Mouse (Mus musculus): Measurements from ENCODE around the gene Slc12a3. TPM values are rescaled to one million over a fixed set of nuclear protein-coding genes. Genes with fewer than 3 reads are reported as not detected.

Gene Slc12a3
- polyA plus RNA-seq, 1 experiment from 2014 or later: 0.14 TPM

DNA sequence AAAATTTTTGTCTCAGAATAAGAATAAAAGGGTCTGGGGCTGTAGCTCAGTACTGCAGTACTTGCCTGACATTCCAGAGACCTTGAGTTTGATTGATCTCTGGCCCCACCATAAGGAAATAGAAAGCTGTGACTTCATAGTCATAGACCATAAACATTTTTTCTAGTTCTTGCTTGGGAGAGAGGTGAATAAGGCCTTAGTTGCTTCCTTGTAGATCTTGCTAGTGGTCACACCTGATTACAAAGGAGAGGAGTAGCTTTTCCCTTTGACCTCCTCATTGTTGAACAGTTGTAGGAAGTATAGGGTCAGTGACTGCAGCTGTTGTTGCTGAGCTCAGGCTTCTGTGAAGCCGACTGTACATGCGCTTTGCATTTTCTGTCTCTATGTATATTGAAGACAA, 24.6 kb upstream of the Slc12a3 start:
- no peak for ATAC-seq (ENCODE audit: borderline replicate concordance, extremely low read depth, low FRiP score, low TSS enrichment)
- no peaks in the 10 kb centered on the region for H3K9me3 ChIP-seq
- no peak overlapping the region for H3K27ac ChIP-seq
- no peak overlapping the region for H3K9ac ChIP-seq
- H3K4me1 ChIP-seq: peaks cover 11% of the 10 kb centered on the region; the same call in 1 of the 2 replicates
- no peaks in the 10 kb centered on the region for H3K27me3 ChIP-seq
- peaks cover 36% of the 10 kb centered on the region for H3K36me3 ChIP-seq
- H3K4me2 ChIP-seq: no peak overlapping the region
- WGBS: 97% methylated on average over 2 of the region's 2 CpGs
- H3K4me3 ChIP-seq: no peak overlapping the region

DNA sequence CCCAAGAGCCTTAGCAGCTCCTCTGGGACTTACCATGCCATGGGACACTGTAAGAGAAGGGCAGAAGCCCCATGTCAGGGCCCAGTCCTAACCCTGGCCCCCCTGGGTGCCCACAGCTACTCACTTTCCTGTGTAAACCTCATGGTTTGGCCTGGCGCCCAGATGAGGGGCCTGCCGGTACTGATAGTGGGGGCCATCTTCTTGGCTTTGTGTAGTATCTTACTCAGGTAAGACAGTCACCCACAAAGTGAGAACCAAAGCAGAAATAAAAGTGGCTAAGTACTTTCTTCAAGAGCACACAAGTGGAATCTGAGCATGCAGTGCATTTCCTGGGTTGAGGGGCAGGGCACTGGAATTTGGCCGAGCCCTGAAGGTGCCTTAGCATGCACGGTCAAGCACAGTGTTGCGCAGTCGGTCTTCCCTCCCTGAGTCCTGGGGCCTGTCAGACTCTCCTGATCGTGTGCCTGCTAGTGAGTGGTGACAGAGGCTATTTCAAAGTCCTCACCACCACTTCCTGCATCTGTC, 21.9 kb upstream of the Slc12a3 start:
- H3K4me2 ChIP-seq: no peak overlapping the region
- peak overlapping the region; percentile 67 for H3K27ac ChIP-seq
- 58% methylated on average over 7 of the region's 7 CpGs for WGBS

DNA sequence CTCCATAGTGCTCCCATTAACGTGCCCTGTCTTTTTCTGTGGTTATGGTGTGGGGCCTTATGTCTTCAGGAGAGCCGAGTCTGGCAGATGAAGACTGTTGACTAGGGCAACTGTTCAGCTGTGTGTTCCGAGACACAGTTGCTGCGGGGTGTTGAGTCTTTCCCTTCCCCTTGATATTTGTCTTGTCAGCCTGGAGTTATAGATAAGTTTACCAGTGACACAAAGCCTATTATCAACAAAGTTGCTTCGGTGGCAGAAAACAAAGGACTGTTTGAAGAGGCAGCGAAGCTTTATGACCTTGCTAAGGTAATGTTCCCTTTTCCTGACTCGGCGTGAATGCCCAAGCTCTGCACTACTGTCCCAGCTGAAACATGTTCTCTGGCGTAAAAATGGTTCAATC, 21.3 kb upstream of the Slc12a3 start:
- 78% methylated on average over 9 of the region's 9 CpGs for WGBS
- no peaks in the 10 kb centered on the region for H3K27me3 ChIP-seq
- no peak overlapping the region for H3K4me3 ChIP-seq
- ATAC-seq (ENCODE audit: borderline replicate concordance, extremely low read depth, low FRiP score, low TSS enrichment): no peak
- peak overlapping the region; percentile 67 for H3K27ac ChIP-seq
- H3K9ac ChIP-seq: no peak overlapping the region
- H3K4me2 ChIP-seq: no peak overlapping the region
- H3K36me3 ChIP-seq: peaks cover 48% of the 10 kb centered on the region
- H3K9me3 ChIP-seq: no peaks in the 10 kb centered on the region
- H3K4me1 ChIP-seq: peaks cover 11% of the 10 kb centered on the region; the same call in 1 of the 2 replicates

More for the DNA sequence above, 21.9 kb upstream of the Slc12a3 start:
- H3K9me3 ChIP-seq: no peaks in the 10 kb centered on the region
- peaks cover 11% of the 10 kb centered on the region; the same call in 1 of the 2 replicates for H3K4me1 ChIP-seq
- H3K4me3 ChIP-seq: no peak overlapping the region
- H3K27me3 ChIP-seq: no peaks in the 10 kb centered on the region
- H3K9ac ChIP-seq: no peak overlapping the region
- peak; percentile 42 for ATAC-seq (ENCODE audit: borderline replicate concordance, extremely low read depth, low FRiP score, low TSS enrichment)
- peaks cover 48% of the 10 kb centered on the region for H3K36me3 ChIP-seq

DNA sequence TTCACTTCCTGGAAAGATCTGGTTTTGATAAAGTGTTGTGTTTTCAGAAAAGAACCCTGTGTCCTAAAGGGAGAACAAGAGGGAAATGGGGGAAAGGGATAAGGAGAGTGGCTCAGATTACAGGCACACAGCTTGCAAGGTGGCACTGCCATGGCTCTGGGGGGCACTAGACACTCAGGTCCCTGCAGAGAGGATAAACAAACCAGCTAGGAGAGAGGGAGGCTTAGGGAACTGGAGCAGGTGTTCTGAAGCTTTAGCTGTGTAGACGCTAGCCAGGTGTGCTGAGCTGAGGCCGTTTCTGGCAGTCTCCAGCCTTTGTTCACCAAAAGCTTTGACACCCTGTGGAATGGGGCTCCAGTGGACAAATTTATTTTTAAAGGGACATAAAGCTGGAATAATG, 14.9 kb upstream of the Slc12a3 start:
- H3K4me2 ChIP-seq: no peak overlapping the region
- WGBS: 57% methylated on average over 2 of the region's 2 CpGs
- no peak overlapping the region for H3K4me3 ChIP-seq
- H3K36me3 ChIP-seq: peaks cover 15% of the 10 kb centered on the region; the same call in 1 of the 2 replicates
- H3K9ac ChIP-seq: no peak overlapping the region
- no peaks in the 10 kb centered on the region for H3K27me3 ChIP-seq
- H3K9me3 ChIP-seq: no peaks in the 10 kb centered on the region
- H3K4me1 ChIP-seq: 0 out of 2 replicates have a peak, but pooled peaks cover 2% of the 10 kb centered on the region
- no peak for ATAC-seq (ENCODE audit: borderline replicate concordance, extremely low read depth, low FRiP score, low TSS enrichment)
- no peak overlapping the region for H3K27ac ChIP-seq

DNA sequence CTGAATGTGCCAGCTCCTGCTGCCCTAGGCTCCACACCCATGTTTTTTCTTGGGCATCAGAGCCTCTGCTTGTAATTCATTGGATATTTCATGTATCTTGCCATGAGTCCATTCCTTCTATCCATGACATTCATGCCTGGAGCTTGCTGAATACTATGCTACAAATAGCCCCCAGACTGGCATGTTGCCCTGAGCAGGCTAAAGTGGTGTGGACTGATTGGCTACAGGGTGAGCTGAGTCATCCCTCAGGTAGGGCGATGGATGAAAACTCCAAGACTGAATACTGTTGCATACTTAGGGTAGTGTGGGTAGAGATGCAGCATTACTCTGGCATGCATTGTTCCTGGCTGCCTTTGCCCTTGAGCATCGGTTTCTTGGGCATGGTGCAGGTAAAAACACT, 11.8 kb upstream of the Slc12a3 start:
- H3K4me1 ChIP-seq: 0 out of 2 replicates have a peak, but pooled peaks cover 2% of the 10 kb centered on the region
- H3K4me3 ChIP-seq: no peak overlapping the region
- no peaks in the 10 kb centered on the region for H3K27me3 ChIP-seq
- H3K9me3 ChIP-seq: no peaks in the 10 kb centered on the region
- no peak overlapping the region for H3K9ac ChIP-seq
- 92% methylated on average over 2 of the region's 2 CpGs for WGBS
- 0 out of 2 replicates have a peak, but pooled peaks cover under 1% of the 10 kb centered on the region for H3K36me3 ChIP-seq
- no peak overlapping the region for H3K4me2 ChIP-seq
- no peak overlapping the region for H3K27ac ChIP-seq
- ATAC-seq (ENCODE audit: borderline replicate concordance, extremely low read depth, low FRiP score, low TSS enrichment): no peak

DNA sequence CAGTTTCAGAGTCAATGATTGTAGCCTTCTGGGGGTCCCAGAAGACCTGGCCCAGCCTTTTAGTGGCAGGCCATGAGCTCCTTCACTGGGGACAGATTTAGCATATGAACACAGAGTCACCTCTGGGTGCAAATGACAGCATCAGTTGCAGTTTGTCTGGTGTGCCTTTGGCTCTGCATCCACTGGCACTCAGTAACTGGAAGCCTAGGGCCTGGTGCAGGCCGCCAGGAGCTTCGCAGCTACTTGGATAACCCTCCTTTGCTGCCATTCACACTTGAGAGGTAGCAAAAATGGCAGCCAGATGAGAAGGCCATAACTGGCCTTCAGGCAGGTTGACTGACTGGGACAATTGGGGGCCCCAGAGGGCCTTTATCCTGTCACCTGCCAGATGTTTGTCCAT, 11.3 kb upstream of the Slc12a3 start:
- no peak overlapping the region for H3K27ac ChIP-seq
- H3K9ac ChIP-seq: no peak overlapping the region
- 89% methylated on average over 2 of the region's 2 CpGs for WGBS
- no peak overlapping the region for H3K4me2 ChIP-seq
- no peak overlapping the region for H3K4me3 ChIP-seq
- ATAC-seq (ENCODE audit: borderline replicate concordance, extremely low read depth, low FRiP score, low TSS enrichment): no peak
- H3K36me3 ChIP-seq: no peaks in the 10 kb centered on the region
- no peaks in the 10 kb centered on the region for H3K27me3 ChIP-seq
- H3K4me1 ChIP-seq: 0 out of 2 replicates have a peak, but pooled peaks cover 2% of the 10 kb centered on the region
- H3K9me3 ChIP-seq: no peaks in the 10 kb centered on the region

DNA sequence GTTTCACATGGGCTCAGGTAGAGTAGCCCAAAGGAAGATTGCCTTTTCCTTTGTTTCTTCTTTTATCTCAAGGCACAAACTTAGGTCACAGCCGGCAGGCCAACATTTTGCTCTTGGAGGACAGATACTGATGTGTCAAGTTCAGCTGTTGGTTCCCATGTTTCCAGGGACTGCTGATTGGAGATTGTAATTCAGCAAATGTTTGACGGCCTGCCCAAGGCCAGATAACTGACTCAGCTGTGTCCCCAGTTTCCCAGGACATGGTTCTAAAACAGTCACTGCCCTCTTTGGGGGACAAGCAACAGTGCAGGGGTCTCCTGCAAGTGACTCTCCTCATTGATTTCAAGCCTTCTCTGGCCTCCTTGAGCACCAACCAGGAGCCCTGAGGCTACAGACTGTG, 9.0 kb upstream of the Slc12a3 start:
- Histone ChIP-seq H3K4me3 (no peak overlapping the region), H3K9ac (no peak overlapping the region), H3K4me1 (no peaks in the 10 kb centered on the region), H3K36me3 (no peaks in the 10 kb centered on the region), H3K9me3 (no peaks in the 10 kb centered on the region), H3K27me3 (no peaks in the 10 kb centered on the region), H3K4me2 (no peak overlapping the region), H3K27ac (no peak overlapping the region)
- 74% methylated on average over 2 of the region's 2 CpGs for WGBS
- ATAC-seq (ENCODE audit: borderline replicate concordance, extremely low read depth, low FRiP score, low TSS enrichment): no peak

DNA sequence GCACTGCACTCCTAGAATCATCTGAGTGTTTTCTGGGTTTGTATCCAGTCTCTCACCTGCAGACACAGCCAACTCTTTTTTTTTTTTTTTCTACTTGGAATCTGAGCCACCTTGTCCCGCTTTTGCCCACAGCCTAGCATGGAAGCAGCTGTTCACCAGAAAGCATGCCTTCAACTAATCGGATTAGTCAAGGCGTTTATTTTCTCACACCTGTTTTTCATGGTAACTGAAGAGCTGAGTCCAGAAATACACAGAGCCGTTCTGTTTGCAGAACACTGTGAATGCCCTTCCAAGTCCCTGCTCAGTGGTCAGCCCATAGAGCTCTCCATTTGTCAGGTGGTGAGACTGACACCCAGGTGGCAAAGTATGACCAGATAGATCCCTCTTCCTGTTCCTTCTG, 6.9 kb upstream of the Slc12a3 start:
- Histone ChIP-seq H3K9me3 (no peaks in the 10 kb centered on the region), H3K4me2 (no peak overlapping the region), H3K4me1 (no peaks in the 10 kb centered on the region), H3K27ac (no peak overlapping the region), H3K4me3 (no peak overlapping the region), H3K9ac (no peak overlapping the region), H3K36me3 (no peaks in the 10 kb centered on the region), H3K27me3 (no peaks in the 10 kb centered on the region)
- no peak for ATAC-seq (ENCODE audit: borderline replicate concordance, extremely low read depth, low FRiP score, low TSS enrichment)
- 74% methylated on average over 4 of the region's 4 CpGs for WGBS

DNA sequence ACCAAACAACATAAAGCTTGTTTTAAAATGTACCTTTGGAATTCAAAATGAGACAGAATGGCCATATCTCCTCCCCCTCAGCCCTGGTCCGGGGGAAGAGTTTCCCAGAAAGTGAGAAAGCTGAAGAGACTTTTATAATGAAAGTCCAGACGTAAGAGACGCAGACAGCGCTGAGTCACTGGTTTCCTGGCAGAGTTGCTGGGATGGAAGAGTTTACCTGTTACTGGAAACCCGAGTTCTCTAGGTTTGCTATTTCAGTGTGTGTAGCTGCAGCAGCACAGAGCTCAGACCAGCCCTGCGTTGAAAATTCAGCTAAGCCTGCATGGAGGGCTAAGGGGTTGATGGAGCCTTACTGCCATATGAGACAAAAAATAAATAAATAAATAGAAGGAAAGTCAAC, 6.0 kb upstream of the Slc12a3 start:
- no peaks in the 10 kb centered on the region for H3K9me3 ChIP-seq
- no peak overlapping the region for H3K9ac ChIP-seq
- H3K4me2 ChIP-seq: no peak overlapping the region
- H3K36me3 ChIP-seq: no peaks in the 10 kb centered on the region
- H3K4me1 ChIP-seq: no peaks in the 10 kb centered on the region
- ATAC-seq (ENCODE audit: borderline replicate concordance, extremely low read depth, low FRiP score, low TSS enrichment): no peak
- H3K27ac ChIP-seq: no peak overlapping the region
- H3K4me3 ChIP-seq: no peak overlapping the region
- WGBS: 80% methylated on average over 6 of the region's 6 CpGs
- no peaks in the 10 kb centered on the region for H3K27me3 ChIP-seq

DNA sequence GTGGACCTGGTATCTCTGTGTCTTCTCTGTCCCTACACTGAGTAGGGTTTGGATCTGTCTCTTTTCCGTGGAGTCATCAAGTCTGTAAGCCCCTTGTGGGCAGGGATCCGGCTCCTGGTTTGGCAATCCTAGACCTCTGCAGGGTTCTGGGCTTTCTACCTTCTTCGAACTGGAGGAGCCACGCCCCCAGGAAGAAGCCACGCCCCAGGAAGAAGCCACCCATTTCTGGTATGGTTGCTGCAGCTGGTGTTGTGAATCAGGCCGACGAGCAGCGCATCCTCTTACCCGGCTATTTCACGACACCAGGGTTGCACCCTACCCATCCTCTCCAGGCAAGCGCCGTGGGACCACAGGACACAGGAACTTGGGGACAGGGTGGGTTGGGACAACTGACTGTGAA, 4.9 kb upstream of the Slc12a3 start:
- 47% methylated on average over 12 of the region's 12 CpGs for WGBS
- no peak for ATAC-seq (ENCODE audit: borderline replicate concordance, extremely low read depth, low FRiP score, low TSS enrichment)

DNA sequence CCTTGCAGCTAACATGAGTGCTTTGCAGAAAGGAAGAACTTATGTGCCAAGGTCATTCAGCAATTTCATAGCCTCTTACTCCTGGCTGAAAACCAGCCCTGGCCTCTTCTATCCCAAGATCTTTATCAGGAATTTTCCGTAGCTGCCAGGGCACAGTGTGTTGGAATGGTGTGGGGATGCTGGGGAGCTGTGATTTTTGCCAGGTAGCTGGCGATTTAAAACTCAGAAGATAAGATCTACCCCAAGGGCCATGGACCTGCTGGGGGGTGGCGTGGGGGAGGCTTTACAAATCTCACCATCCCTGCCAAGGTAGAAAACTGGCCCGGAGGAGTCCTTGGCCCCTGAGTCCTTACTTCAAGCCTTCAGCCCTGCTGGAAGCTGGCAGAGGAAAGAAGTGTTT, 3.0 kb upstream of the Slc12a3 start:
- H3K9me3 ChIP-seq: no peaks in the 10 kb centered on the region
- no peak overlapping the region for H3K9ac ChIP-seq
- H3K27ac ChIP-seq: no peak overlapping the region
- H3K36me3 ChIP-seq: no peaks in the 10 kb centered on the region
- H3K27me3 ChIP-seq: no peaks in the 10 kb centered on the region
- H3K4me3 ChIP-seq: no peak overlapping the region
- H3K4me1 ChIP-seq: no peaks in the 10 kb centered on the region
- no peak for ATAC-seq (ENCODE audit: borderline replicate concordance, extremely low read depth, low FRiP score, low TSS enrichment)
- H3K4me2 ChIP-seq: no peak overlapping the region
- 49% methylated on average over 4 of the region's 4 CpGs for WGBS

More for the DNA sequence above, 4.9 kb upstream of the Slc12a3 start:
- no peak overlapping the region for H3K9ac ChIP-seq
- no peak overlapping the region for H3K4me2 ChIP-seq
- H3K9me3 ChIP-seq: no peaks in the 10 kb centered on the region
- H3K4me1 ChIP-seq: no peaks in the 10 kb centered on the region
- H3K36me3 ChIP-seq: no peaks in the 10 kb centered on the region
- no peaks in the 10 kb centered on the region for H3K27me3 ChIP-seq
- no peak overlapping the region for H3K27ac ChIP-seq
- H3K4me3 ChIP-seq: no peak overlapping the region

DNA sequence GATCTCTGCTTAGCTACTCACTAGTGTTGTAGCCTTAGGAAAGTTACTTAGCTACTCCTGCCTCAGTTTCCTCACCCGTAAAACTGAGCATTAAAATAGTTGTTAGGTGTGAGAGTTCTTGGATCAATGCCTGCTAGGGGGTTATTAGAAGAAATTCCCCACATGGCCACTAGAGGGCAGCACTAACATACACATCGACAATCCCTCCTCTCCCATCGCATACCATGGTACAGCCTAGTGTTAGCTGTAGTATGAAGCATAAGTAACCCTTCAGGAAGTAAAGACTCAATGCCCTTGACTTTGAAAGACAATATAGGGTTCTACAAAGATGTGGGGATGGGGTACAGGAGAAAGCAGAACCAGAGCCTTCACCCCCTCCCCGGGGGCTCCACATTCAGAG, 1.7 kb downstream of the Slc12a3 start:
- Histone ChIP-seq H3K9me3 (no peaks in the 10 kb centered on the region), H3K4me3 (no peak overlapping the region), H3K36me3 (no peaks in the 10 kb centered on the region), H3K9ac (no peak overlapping the region), H3K27me3 (no peaks in the 10 kb centered on the region), H3K4me1 (no peaks in the 10 kb centered on the region), H3K4me2 (no peak overlapping the region), H3K27ac (no peak overlapping the region)
- 29% methylated on average over 4 of the region's 4 CpGs for whole genome bisulfite sequencing
- ATAC-seq (ENCODE audit: borderline replicate concordance, extremely low read depth, low FRiP score, low TSS enrichment): peak; percentile 37; the same call in 1 of the 2 replicates

DNA sequence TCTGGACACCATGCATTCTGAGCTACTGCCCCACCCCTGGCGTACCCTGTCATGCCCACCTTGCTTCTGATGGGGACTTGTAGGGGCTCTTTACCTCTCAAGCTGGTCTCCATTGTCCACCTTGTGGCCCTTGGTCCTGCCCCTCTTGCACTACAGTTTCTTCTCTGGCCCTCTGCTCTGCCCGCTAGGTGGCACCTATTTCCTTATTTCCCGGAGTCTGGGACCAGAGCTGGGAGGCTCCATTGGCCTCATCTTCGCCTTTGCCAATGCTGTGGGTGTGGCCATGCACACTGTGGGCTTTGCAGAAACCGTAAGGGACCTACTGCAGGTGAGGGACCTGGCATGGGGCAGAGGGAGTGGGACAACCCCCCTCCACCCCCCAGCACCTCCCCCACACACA, 4.3 kb downstream of the Slc12a3 start:
- Histone ChIP-seq H3K4me1 (no peaks in the 10 kb centered on the region), H3K36me3 (no peaks in the 10 kb centered on the region), H3K27ac (no peak overlapping the region), H3K4me3 (no peak overlapping the region), H3K4me2 (no peak overlapping the region), H3K27me3 (no peaks in the 10 kb centered on the region), H3K9me3 (no peaks in the 10 kb centered on the region), H3K9ac (no peak overlapping the region)
- 47% methylated on average over 5 of the region's 5 CpGs for WGBS
- peak; percentile 25; the same call in 1 of the 2 replicates for ATAC-seq (ENCODE audit: borderline replicate concordance, extremely low read depth, low FRiP score, low TSS enrichment)
